Mouse (Mus musculus): Measurements from ENCODE around the gene Timmdc1.

DNA sequence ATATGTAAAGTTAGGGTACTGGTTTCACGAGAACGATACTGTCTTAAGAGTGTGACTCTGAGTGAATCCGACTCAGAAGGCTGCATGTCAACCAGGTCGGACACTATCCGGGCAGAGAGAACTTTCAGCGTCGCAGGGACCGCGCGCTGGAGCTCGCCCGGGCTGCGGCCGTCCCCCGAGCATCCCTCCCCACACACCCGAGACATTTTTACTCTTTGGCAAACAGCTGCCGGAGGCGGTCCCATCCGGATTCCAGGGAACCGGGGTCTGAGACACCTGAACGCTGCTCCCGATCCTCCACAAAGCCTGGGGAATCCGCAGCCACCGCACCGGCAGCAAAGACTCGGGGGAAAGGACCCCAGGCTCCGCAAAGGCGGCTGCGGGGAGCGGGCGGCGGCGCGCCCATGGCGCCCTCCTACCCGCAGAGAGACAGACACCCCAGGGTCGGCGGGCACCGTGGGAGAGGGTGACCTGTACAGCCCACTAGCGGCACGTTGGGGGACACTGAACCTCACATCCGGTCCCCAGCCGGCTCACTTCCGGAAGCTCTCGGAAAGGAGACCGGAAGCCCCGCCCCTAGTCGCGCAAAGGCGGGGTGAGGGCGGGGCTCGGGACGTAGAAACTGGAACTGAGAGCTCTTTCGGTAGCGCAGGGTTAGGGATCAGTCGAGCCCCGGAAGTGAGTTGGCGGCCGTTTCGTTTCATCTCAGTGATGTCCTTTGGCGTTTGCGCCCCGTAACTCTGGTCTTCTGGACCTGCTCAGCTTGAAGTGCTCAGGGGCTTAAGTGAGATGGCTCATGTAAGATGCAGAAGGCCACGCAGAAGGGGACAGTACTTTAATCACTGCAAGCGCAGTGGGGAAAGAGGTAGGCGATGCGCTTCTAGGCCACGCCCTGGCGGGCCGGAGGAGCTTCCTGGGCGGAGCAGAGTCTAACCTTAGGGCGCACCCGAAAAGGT is at the start of gene Timmdc1:
- TF ChIP-seq CTCF (IDR thresholded peaks at IDR 0.05; ENCODE audit: extremely low read depth, insufficient read depth, insufficient read length, insufficient replicate concordance) (no peak), POLR2A (IDR thresholded peaks at IDR 0.05; ENCODE audit: low read depth, low read length) (peak; percentile 60)

Measured in spleen, adult 2 months (tissue).